Mouse (Mus musculus): ENCODE results near the gene Crtam. TPM values are rescaled to one million over a fixed set of nuclear protein-coding genes. Genes with fewer than 3 reads are reported as not detected.

Gene Crtam
- 0.33 and 0.34 TPM in 2 replicates for polyA plus RNA-seq (2015; fragmentation: Nextera tagmentation; extraction: Ambion mirVana)

DNA sequence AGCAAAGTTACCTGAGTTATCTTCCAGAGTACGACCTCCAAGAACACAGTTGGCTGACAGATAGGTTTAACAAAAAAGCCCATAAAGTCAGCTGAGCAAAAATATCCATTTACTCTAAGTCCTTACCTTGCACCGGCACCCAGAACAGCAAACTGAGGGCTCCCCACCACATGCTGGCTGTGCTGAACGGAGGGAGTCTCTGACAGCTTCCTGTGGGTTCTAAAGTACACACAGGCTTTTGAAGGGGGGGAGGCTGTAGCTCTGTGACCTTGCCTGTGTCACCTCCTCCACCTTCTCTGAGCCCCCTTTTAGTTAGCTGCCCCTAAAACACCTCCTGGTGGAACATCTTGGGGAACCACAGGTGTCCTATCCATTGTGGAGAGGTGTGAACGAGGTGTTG, at the start of gene Crtam:
TSS of gene Crtam (minus strand) at position 214 of the 400 bp plus-strand sequence.
- no peak within 1 kb of the TSS for H3K27ac ChIP-seq
- ATAC-seq (replicated peaks; ENCODE audit: low FRiP score): no peak
- 52% methylated on average over 4 of the region's 4 CpGs for WGBS
- no peak within 1 kb of the TSS for H3K9ac ChIP-seq
- 0 out of 2 replicates have a peak, but pooled peaks cover 3% of the 10 kb centered on the region for H3K4me1 ChIP-seq
- no peak within 1 kb of the TSS for H3K4me3 ChIP-seq (replicated peaks)
- no peaks in the 10 kb centered on the region for H3K36me3 ChIP-seq
- no peak within 1 kb of the TSS for H3K4me2 ChIP-seq
- H3K27me3 ChIP-seq: no peaks in the 10 kb centered on the region
- no peaks in the 10 kb centered on the region for H3K9me3 ChIP-seq (replicated peaks)

DNA sequence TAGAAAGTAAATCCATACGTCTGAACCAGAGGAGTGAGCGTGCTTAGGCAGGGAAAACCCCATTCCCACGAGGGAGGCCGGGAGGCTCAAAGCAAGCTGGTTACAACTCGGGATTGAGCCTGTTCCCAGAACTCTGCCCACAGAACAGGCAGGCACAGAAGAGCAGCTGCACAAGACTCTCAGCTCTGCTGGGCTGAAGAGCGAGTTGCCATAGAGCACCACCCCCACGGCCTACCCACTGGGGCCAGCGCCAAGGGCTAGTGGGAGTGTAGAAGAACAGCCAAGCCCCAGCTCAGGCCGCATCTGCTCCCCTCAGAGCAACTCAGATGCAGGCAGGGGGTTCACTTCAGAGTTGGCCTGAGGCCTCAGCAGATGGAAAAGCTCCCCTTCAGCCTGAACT, 49.7 kb upstream of the Crtam start:
- 85% methylated on average over 9 of the region's 9 CpGs for WGBS
- Histone ChIP-seq H3K9me3 (replicated peaks) (0 out of 2 replicates have a peak, but pooled peaks cover 2% of the 10 kb centered on the region), H3K4me3 (replicated peaks) (no peak overlapping the region), H3K9ac (no peak overlapping the region), H3K4me1 (peaks cover 6% of the 10 kb centered on the region; the same call in 1 of the 2 replicates), H3K27ac (no peak overlapping the region), H3K36me3 (no peaks in the 10 kb centered on the region), H3K27me3 (no peaks in the 10 kb centered on the region), H3K4me2 (no peak overlapping the region)
- ATAC-seq (replicated peaks; ENCODE audit: low FRiP score): no peak

DNA sequence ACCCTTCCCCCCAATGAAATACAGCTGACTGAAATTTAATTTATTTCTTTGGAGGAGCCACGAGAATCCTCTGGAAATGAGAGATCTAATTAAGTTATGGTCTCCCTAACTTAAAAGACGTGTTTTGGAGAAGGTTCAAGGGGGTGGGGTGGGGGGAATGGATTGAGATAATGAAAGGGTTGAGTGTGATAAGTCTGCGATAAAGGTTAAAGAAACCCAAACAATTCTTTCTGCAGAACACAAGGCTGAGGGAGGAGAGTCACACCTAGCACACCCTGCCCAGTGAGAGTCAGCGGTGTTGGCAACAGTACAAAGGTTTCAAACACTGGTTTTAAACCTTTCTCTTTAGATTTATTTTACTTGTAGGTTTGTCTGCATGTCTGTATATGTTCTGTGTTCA, 49.0 kb upstream of the Crtam start:
- ATAC-seq (replicated peaks; ENCODE audit: low FRiP score): no peak
- Histone ChIP-seq H3K36me3 (no peaks in the 10 kb centered on the region), H3K27me3 (no peaks in the 10 kb centered on the region), H3K9ac (no peak overlapping the region), H3K4me2 (no peak overlapping the region), H3K9me3 (replicated peaks) (0 out of 2 replicates have a peak, but pooled peaks cover 2% of the 10 kb centered on the region), H3K27ac (no peak overlapping the region), H3K4me3 (replicated peaks) (no peak overlapping the region), H3K4me1 (no peaks in the 10 kb centered on the region)
- 48% methylated on average over 4 of the region's 4 CpGs for WGBS

DNA sequence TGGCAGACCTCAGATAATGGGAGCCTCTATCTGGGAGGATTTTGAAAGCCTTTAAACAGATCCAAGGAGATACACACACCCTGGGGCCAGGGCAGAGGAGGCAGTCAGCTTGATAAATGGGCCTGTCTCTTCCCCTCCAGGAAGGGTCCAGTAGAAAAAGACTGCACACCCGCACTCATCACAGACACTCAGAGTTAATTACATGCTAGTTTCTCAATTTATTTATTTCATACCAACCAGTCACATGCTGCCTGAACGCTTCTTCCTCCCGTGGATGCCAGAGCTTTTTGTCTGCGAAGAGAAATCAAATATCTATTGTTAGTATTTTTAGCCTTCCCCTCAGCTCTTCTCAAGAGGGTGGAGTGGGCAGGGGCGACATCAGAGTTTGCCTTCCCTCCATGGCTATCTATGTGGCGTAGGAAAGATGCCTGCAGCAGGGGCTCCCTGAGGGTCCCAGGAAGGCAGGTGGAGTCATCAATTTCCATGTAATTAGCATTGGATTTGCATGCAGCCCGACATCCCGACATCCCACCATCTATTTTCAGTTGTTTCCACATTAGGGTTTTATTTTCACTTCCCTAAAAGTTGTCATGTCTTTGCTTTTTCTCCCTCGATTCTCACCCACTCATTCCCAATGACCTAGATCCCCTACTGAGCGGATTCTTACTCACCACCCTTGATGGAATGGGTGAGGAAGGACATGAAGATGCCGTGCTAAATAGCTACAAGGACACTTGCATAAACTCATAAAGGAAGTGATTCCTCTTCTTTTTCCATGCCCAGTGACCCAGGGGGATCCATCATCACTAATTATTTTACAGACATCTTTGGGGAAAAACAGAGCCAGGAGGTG, 46.9 kb upstream of the Crtam start:
- H3K27ac ChIP-seq: no peak overlapping the region
- H3K9me3 ChIP-seq (replicated peaks): 0 out of 2 replicates have a peak, but pooled peaks cover 2% of the 10 kb centered on the region
- H3K4me3 ChIP-seq (replicated peaks): no peak overlapping the region
- H3K4me2 ChIP-seq: no peak overlapping the region
- no peak overlapping the region for H3K9ac ChIP-seq
- 61% methylated on average over 11 of the region's 11 CpGs for WGBS
- no peak for ATAC-seq (replicated peaks; ENCODE audit: low FRiP score)
- H3K36me3 ChIP-seq: no peaks in the 10 kb centered on the region
- H3K27me3 ChIP-seq: no peaks in the 10 kb centered on the region
- no peaks in the 10 kb centered on the region for H3K4me1 ChIP-seq

DNA sequence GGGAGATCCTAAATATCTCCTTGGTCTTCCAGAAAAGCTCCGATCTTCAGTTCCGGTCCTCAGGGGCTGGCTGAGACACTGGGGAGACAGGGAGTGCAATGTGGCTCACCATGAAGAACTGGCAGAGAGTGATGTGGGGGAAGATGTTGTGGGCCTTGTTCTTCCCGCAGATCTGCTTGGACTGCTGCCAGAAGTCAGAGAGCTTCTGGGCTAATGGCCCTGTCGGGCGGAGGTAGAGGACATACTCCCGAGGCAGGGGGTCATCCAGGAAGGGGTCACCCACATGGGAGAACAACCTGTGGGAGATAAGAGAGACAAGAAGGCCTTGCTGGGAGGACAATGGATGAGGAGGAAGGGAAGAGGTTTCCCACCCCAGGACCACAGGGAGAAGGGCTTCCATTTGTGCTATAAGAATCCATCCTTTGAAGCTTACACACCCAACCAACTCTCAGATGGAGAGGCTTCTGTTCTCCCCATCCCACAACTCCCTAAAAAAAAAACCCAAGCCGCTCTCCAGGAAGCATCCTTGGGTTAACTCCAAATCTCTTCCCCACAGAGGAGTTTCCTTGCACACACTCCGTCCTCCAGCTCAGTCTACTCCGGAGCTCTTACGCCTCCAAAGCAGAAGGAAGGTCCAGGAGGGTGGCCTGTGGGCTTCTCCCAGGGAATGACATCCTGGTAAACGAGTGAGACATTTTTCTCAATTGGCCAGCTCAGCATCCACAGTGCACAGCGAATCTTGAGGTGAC, 46.1 kb upstream of the Crtam start:
- Histone ChIP-seq H3K4me3 (replicated peaks) (no peak overlapping the region), H3K9ac (no peak overlapping the region), H3K9me3 (replicated peaks) (0 out of 2 replicates have a peak, but pooled peaks cover 2% of the 10 kb centered on the region), H3K4me2 (no peak overlapping the region), H3K4me1 (no peaks in the 10 kb centered on the region), H3K36me3 (no peaks in the 10 kb centered on the region), H3K27me3 (no peaks in the 10 kb centered on the region), H3K27ac (no peak overlapping the region)
- ATAC-seq (replicated peaks; ENCODE audit: low FRiP score): no peak
- 67% methylated on average over 12 of the region's 12 CpGs for WGBS

DNA sequence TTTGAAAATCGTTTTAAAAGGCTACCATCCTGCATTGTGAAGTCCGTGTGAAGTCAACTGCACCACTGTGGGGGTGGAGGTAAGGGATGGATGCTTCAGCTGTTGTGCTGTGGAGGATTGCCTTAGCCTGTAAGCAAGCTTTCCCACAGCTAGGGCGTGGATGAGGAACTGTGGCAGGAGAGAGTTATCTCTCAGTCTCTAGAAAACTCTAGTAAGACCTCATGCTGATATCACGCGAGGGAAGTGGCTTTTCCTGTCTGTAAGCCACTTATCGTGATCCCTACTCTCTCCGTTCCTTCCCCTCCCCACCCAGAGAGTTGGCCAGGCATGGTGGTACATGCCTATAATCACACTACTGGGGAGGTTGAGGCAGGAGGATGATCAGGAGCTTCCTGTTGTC, 44.9 kb upstream of the Crtam start:
- ATAC-seq (replicated peaks; ENCODE audit: low FRiP score): no peak
- Histone ChIP-seq H3K27ac (no peak overlapping the region), H3K4me3 (replicated peaks) (no peak overlapping the region), H3K9ac (no peak overlapping the region), H3K36me3 (no peaks in the 10 kb centered on the region), H3K27me3 (no peaks in the 10 kb centered on the region), H3K4me2 (no peak overlapping the region), H3K4me1 (no peaks in the 10 kb centered on the region), H3K9me3 (replicated peaks) (0 out of 2 replicates have a peak, but pooled peaks cover 2% of the 10 kb centered on the region)
- WGBS: 87% methylated on average over 7 of the region's 7 CpGs

DNA sequence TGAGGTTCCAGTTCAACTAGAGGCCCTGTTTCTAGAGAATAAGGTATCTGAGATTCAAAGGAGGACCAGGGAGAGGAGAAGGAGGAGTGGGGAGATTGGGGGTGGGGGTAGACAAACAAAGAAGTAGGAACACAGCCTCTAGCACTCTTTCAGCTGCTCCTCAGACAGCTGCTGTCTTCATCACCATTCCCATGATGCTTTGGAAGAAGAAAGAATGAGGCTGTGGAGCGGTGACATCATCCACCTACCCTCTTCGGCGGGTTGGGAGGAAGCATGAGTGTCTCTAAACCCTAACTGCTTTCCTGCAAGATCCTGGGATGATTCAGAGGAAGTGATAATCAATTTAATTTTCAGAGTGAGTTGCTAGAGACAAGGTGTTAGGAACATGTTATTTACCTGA, 44.4 kb upstream of the Crtam start:
- Histone ChIP-seq H3K4me1 (no peaks in the 10 kb centered on the region), H3K9ac (no peak overlapping the region), H3K36me3 (no peaks in the 10 kb centered on the region), H3K4me2 (no peak overlapping the region), H3K27ac (no peak overlapping the region), H3K27me3 (no peaks in the 10 kb centered on the region), H3K4me3 (replicated peaks) (no peak overlapping the region), H3K9me3 (replicated peaks) (0 out of 2 replicates have a peak, but pooled peaks cover under 1% of the 10 kb centered on the region)
- 88% methylated on average over 3 of the region's 3 CpGs for WGBS
- no peak for ATAC-seq (replicated peaks; ENCODE audit: low FRiP score)

DNA sequence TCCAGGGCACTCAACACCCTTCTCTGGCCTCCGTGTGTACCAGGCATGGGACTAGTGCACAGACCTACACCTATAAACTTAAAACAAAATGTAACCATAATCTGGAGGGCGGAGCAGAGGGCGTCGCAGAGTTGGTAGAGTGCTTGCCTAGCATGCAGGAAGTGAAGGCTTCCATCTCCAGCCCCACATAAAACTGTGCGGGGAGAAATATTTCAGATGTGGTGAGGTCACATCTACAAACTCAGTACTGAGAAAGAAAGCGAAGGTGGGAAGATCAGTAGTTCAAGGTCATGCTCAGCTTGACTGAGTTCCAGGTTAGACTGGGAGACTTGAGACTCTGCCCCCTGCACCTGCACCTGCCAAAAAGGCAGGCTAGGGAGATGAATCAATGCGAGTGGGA, 43.8 kb upstream of the Crtam start:
- no peaks in the 10 kb centered on the region for H3K9me3 ChIP-seq (replicated peaks)
- no peaks in the 10 kb centered on the region for H3K4me1 ChIP-seq
- H3K27ac ChIP-seq: no peak overlapping the region
- ATAC-seq (replicated peaks; ENCODE audit: low FRiP score): no peak
- no peaks in the 10 kb centered on the region for H3K36me3 ChIP-seq
- no peaks in the 10 kb centered on the region for H3K27me3 ChIP-seq
- H3K4me2 ChIP-seq: no peak overlapping the region
- H3K9ac ChIP-seq: no peak overlapping the region
- H3K4me3 ChIP-seq (replicated peaks): no peak overlapping the region
- WGBS: 92% methylated on average over 7 of the region's 7 CpGs

DNA sequence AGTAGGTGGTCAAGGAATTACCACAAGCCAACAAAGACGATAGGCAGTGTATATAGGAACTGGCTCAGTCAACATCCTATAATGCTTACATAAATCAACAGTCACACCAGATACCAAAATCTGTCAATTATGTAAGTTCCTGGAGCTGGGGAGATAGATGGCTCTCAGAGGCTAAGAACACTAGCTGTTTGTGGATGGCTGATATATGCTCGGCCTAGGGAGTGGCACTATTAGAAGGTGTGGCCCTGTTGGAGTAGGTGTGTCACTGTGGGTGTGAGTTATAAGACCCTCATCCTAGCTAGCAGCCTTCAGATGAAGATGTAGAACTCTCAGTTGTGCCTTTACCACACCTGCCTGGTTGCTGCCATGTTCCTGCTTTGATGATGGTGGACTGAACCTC, 43.2 kb upstream of the Crtam start:
- Histone ChIP-seq H3K36me3 (no peaks in the 10 kb centered on the region), H3K9ac (no peak overlapping the region), H3K4me3 (replicated peaks) (no peak overlapping the region), H3K4me1 (no peaks in the 10 kb centered on the region), H3K27me3 (no peaks in the 10 kb centered on the region), H3K4me2 (no peak overlapping the region), H3K9me3 (replicated peaks) (no peaks in the 10 kb centered on the region), H3K27ac (no peak overlapping the region)
- 86% methylated on average over 2 of the region's 2 CpGs for WGBS
- no peak for ATAC-seq (replicated peaks; ENCODE audit: low FRiP score)

DNA sequence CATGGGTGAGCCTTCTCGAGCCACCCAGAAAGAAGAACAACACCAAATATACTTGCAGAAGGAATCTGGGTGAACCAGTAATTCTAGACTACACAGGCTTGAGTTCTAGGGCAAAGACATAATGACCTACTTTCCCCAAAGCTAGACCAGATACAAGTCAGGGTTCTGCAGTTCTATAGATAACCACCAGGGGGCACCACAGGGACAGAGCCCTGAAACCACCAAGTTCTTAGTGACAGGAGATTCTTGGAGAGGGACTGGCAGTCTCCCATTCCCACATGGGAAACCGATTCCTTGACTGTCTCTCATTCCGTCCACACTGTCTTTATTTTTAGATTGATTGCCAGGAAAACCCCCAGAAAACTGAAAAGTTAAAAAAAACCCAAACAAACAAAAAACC, 40.2 kb upstream of the Crtam start:
- H3K27me3 ChIP-seq: no peaks in the 10 kb centered on the region
- 10% methylated on average over 3 of the region's 3 CpGs for WGBS
- H3K36me3 ChIP-seq: no peaks in the 10 kb centered on the region
- H3K4me2 ChIP-seq: no peak overlapping the region
- no peak overlapping the region for H3K4me3 ChIP-seq (replicated peaks)
- no peak overlapping the region for H3K27ac ChIP-seq
- ATAC-seq (replicated peaks; ENCODE audit: low FRiP score): no peak
- H3K9ac ChIP-seq: no peak overlapping the region
- no peaks in the 10 kb centered on the region for H3K9me3 ChIP-seq (replicated peaks)
- H3K4me1 ChIP-seq: no peaks in the 10 kb centered on the region

DNA sequence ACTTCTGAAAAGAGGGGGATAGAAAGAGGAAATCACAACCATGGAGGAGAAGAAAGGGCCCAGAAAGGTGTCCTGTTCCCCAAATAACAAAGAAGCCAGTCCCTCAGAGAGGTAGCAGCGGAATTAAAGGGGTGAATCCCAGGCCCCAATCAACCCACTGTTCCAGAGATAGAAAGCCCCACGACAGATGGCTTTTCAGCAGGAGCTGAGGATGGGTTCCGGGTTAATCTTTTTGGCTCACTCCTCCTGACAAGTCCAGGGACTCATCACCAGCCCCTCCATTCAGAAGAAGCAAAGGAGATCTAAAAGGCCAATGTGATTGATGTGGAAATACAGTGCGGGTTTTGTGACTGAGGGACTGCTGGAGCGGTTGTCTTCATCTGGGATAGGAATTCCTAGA, 39.2 kb upstream of the Crtam start:
- Histone ChIP-seq H3K9ac (no peak overlapping the region), H3K4me1 (no peaks in the 10 kb centered on the region), H3K4me2 (no peak overlapping the region), H3K4me3 (replicated peaks) (no peak overlapping the region), H3K27ac (no peak overlapping the region), H3K36me3 (no peaks in the 10 kb centered on the region), H3K9me3 (replicated peaks) (no peaks in the 10 kb centered on the region), H3K27me3 (no peaks in the 10 kb centered on the region)
- WGBS: 91% methylated on average over 5 of the region's 5 CpGs
- ATAC-seq (replicated peaks; ENCODE audit: low FRiP score): no peak

DNA sequence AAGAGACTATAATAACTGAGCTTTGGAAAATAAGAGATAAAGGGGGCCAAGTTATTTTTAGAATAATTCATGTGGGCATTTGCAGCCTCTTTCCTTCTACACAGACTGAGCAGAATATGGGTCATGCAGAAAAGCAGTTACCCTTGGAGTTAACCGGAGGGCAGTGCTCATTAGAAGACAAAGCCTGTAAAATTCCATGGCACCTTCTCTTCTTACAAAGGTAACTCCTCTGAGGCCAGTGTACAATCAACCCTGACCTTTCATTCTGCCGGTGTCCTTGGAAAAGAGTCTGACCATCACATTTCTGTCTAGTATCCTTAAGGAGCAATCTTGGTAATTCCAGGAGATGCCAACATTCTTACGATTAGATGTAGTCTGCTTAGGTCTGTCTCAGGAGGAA, 37.0 kb upstream of the Crtam start:
- no peak for ATAC-seq (replicated peaks; ENCODE audit: low FRiP score)
- no peaks in the 10 kb centered on the region for H3K4me1 ChIP-seq
- no peaks in the 10 kb centered on the region for H3K36me3 ChIP-seq
- no peak overlapping the region for H3K9ac ChIP-seq
- H3K4me3 ChIP-seq (replicated peaks): no peak overlapping the region
- H3K4me2 ChIP-seq: no peak overlapping the region
- 59% methylated on average over 3 of the region's 3 CpGs for WGBS
- H3K27ac ChIP-seq: no peak overlapping the region
- H3K27me3 ChIP-seq: no peaks in the 10 kb centered on the region
- H3K9me3 ChIP-seq (replicated peaks): no peaks in the 10 kb centered on the region

Data from kidney, embryonic 15.5 days (tissue).